Mouse (Mus musculus) lung, adult 2 months (tissue): Measurements from ENCODE around the gene Slc16a12.

Source experiments
- CTCF ChIP-seq: fragments of 200-500 bp; IDR thresholded peaks from 2 replicates; pipeline ENCODE4 v1.5.1; 2011; ENCODE audit warnings: mild to moderate bottlenecking, low read length, control low read depth; ENCODE audit not compliant: insufficient read depth
- POLR2A ChIP-seq: fragments of 200-500 bp; IDR thresholded peaks from 2 replicates; pipeline ENCODE4 v1.6.1; 2011; ENCODE audit warnings: low read depth, mild to moderate bottlenecking, control low read depth, low read length, borderline replicate concordance; ENCODE audit errors: extremely low read depth

DNA sequence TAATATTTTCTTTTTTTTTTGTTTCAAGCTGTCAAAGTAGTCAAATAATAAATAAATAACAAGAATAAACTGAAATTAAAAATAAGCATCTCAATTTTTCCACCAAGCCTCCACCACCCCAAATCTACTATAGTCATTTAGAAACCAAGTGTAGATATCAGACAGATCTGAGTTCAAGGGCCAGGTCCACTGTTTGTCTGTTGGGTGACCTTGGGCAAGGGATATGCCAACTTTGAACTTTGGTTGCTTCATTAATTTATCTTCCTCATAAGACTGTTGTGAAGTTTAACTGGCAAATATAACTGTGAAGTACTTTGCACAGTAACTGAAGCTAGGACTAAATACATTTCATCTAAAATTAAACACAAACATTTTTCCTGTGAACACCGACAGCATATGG lies 8.6 kb upstream of the Slc16a12 start:
- TF ChIP-seq CTCF (no peak), POLR2A (no peak)
